Mouse (Mus musculus): Measurements from ENCODE around the gene Fxyd2. TPM values are rescaled to one million over a fixed set of nuclear protein-coding genes. Genes with fewer than 3 reads are reported as not detected.

Fxyd2 gene
- polyA plus RNA-seq, 1 experiment from 2014 or later: 0.92 TPM

DNA sequence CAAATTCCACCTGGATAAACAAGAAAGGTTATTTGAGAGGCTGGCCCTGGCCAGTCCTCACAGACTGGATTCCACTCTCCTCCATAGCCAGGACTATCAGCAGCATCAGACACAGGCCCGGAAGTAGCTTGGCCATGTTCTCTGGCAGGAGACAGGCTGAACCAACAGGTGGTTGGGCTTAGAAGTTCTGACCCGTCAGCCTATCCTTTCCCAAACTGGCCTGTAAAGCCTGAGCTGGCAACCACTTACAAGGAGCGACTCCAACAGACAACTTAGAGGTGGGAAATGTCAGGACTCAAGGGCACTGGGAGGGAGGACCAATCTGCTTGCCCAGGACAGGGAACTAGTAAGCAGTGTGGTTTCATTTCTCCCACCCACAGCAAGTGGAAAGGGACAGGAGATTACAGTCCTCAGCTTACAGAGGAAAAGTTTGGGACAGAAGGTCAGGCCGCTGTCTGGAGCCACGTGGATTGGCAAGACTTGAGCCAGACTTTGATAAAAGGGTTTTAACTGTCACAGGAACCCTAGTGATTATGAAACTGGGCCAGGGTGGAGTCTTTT lies 31.0 kb upstream of the Fxyd2 start:
- no peak overlapping the region for H3K4me2 ChIP-seq (ENCODE audit: low read length)
- H3K27ac ChIP-seq (replicated peaks in 1 of 2; ENCODE audit: control insufficient read depth in 1 of 2, insufficient read depth in 1 of 2, low read depth in 2 of 2, low read length in 2 of 2): no peak overlapping the region
- no peak for ATAC-seq (ENCODE audit: insufficient number of reproducible peaks, insufficient read depth, low FRiP score, low read depth)
- H3K36me3 ChIP-seq (ENCODE audit: control insufficient read depth, insufficient read depth, low read length): no peaks in the 10 kb centered on the region
- peaks cover 7% of the 10 kb centered on the region; the same call in 1 of the 2 replicates for H3K27me3 ChIP-seq (ENCODE audit: control insufficient read depth, insufficient read depth, low read length)
- 25% methylated on average over 5 of the region's 5 CpGs for WGBS
- no peak overlapping the region for H3K4me3 ChIP-seq (ENCODE audit: control insufficient read depth in 1 of 2, insufficient read depth in 1 of 2, low read depth in 1 of 2, low read length in 2 of 2)
- no peak overlapping the region for H3K9ac ChIP-seq (ENCODE audit: low read length)
- H3K9me3 ChIP-seq (ENCODE audit: control insufficient read depth, low read length): no peaks in the 10 kb centered on the region
- H3K4me1 ChIP-seq (ENCODE audit: control insufficient read depth in 2 of 2, insufficient read depth in 2 of 2, low read length in 2 of 2): peaks cover 14 to 19% of the 10 kb centered on the region in 2 experiments

DNA sequence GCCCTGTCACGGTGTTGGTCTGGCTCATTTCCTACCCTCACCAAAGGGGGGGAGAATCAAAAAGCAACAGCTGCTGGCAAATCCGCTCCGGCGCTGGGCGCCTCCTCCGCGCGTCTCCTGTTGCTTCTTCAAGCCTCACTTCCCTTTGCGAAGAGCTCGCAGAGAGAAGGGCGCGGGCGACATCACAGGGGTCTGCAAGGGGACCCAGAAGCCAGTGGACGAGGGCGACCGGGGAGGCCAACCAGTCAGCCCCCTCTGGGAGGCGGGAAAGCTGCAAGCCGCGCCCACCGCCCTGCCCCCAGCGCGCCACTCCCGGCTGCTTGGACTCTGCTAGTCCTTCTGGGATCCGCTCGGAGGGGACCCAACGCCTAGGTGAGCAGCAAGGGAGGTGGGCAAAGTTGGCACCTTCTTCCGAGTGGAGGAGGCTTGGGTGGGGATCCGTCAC lies 29.3 kb upstream of the Fxyd2 start, which contains the start of gene Fxyd6:
TSS of gene Fxyd6 (plus strand) at position 69 of the 445 bp plus-strand sequence.
- H3K27me3 ChIP-seq (ENCODE audit: control insufficient read depth, insufficient read depth, low read length): peaks cover 7% of the 10 kb centered on the region; the same call in 1 of the 2 replicates
- no peaks in the 10 kb centered on the region for H3K36me3 ChIP-seq (ENCODE audit: control insufficient read depth, insufficient read depth, low read length)
- H3K27ac ChIP-seq (replicated peaks in 1 of 2; ENCODE audit: control insufficient read depth in 1 of 2, insufficient read depth in 1 of 2, low read depth in 2 of 2, low read length in 2 of 2): peak within 1 kb of the TSS in 1 of 2 experiments; percentile 2; a peak in 1 of 4 replicates
- peak within 1 kb of the TSS; percentile 95 for H3K4me2 ChIP-seq (ENCODE audit: low read length)
- peak within 1 kb of the TSS; percentile 74 for H3K9ac ChIP-seq (ENCODE audit: low read length)
- H3K4me1 ChIP-seq (ENCODE audit: control insufficient read depth in 2 of 2, insufficient read depth in 2 of 2, low read length in 2 of 2): peaks cover 14 to 19% of the 10 kb centered on the region in 2 experiments
- no peaks in the 10 kb centered on the region for H3K9me3 ChIP-seq (ENCODE audit: control insufficient read depth, low read length)
- peak within 1 kb of the TSS; percentile 59 to 70 for H3K4me3 ChIP-seq (ENCODE audit: control insufficient read depth in 1 of 2, insufficient read depth in 1 of 2, low read depth in 1 of 2, low read length in 2 of 2)
- ATAC-seq (ENCODE audit: insufficient number of reproducible peaks, insufficient read depth, low FRiP score, low read depth): peak; percentile 25; the same call in 1 of the 2 replicates
- WGBS: under 1% methylated on average over 24 of the region's 28 CpGs

DNA sequence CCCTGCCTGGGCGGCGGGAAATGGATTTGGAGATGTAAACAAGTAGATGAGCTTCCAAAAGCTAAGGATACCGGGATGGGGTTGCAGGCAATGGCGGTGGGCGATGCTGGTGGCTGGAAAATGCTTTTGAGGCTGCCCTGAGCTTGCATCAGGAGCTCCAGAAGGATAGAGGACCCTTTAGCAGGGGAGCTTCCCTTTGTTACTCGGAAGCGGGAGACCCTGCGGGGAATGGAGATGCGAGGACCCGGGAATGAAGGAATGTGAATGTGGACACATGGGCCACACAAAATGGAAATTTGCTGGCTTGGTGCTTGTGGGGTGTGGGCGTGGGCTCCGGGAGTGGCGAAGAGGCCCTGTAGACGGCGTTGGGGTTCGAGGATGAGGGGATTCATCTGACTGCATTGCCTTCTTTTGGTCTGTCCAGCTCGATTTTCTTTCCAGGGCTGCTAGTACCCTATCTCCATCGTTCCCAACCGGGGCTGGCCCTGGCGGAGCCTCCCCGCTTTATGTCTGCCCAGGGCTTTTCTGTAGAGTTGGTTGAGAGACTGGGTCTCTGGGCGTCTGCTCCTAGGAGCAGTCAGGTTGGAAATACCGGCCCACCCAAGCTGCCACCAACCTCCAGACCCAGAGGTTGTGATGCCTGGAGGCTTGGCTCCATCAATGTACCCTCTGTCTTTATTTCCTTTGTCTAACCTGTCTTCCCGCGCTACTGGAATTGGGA lies 28.7 kb upstream of the Fxyd2 start:
- Histone ChIP-seq H3K36me3 (ENCODE audit: control insufficient read depth, insufficient read depth, low read length) (no peaks in the 10 kb centered on the region), H3K9ac (ENCODE audit: low read length) (peak overlapping the region; percentile 74), H3K9me3 (ENCODE audit: control insufficient read depth, low read length) (no peaks in the 10 kb centered on the region), H3K27ac (replicated peaks in 1 of 2; ENCODE audit: control insufficient read depth in 1 of 2, insufficient read depth in 1 of 2, low read depth in 2 of 2, low read length in 2 of 2) (no peak overlapping the region), H3K4me1 (ENCODE audit: control insufficient read depth in 2 of 2, insufficient read depth in 2 of 2, low read length in 2 of 2) (peaks cover 14 to 19% of the 10 kb centered on the region in 2 experiments), H3K27me3 (ENCODE audit: control insufficient read depth, insufficient read depth, low read length) (peaks cover 7% of the 10 kb centered on the region; the same call in 1 of the 2 replicates), H3K4me3 (ENCODE audit: control insufficient read depth in 1 of 2, insufficient read depth in 1 of 2, low read depth in 1 of 2, low read length in 2 of 2) (peak overlapping the region; percentile 59 to 70), H3K4me2 (ENCODE audit: low read length) (peak overlapping the region; percentile 95)
- 7% methylated on average over 25 of the region's 25 CpGs for WGBS
- no peak for ATAC-seq (ENCODE audit: insufficient number of reproducible peaks, insufficient read depth, low FRiP score, low read depth)

DNA sequence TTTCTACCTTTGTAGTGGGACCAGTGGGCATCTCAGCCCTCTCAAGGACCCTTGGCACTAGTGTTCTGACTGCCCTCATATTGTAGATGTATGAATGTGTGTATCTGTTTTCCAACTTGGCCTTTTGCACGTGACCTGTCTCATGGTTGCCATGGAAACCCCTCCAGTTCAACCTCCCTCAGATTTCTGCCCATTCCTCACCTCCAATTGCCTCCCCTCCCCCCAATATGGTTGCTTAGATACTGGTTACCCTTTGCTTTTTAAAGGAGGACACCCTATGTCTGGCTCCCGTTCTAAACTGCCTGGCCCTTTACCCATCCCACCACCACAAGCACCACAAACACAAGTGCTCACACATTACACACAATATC lies 28.1 kb upstream of the Fxyd2 start:
- no peak for ATAC-seq (ENCODE audit: insufficient number of reproducible peaks, insufficient read depth, low FRiP score, low read depth)
- Histone ChIP-seq H3K27me3 (ENCODE audit: control insufficient read depth, insufficient read depth, low read length) (peaks cover 7% of the 10 kb centered on the region; the same call in 1 of the 2 replicates), H3K36me3 (ENCODE audit: control insufficient read depth, insufficient read depth, low read length) (no peaks in the 10 kb centered on the region), H3K27ac (replicated peaks in 1 of 2; ENCODE audit: control insufficient read depth in 1 of 2, insufficient read depth in 1 of 2, low read depth in 2 of 2, low read length in 2 of 2) (no peak overlapping the region), H3K9ac (ENCODE audit: low read length) (peak overlapping the region; percentile 74; the same call in 1 of the 2 replicates), H3K9me3 (ENCODE audit: control insufficient read depth, low read length) (no peaks in the 10 kb centered on the region), H3K4me3 (ENCODE audit: control insufficient read depth in 1 of 2, insufficient read depth in 1 of 2, low read depth in 1 of 2, low read length in 2 of 2) (peak overlapping the region; percentile 59 to 70), H3K4me1 (ENCODE audit: control insufficient read depth in 2 of 2, insufficient read depth in 2 of 2, low read length in 2 of 2) (peaks cover 14 to 19% of the 10 kb centered on the region in 2 experiments), H3K4me2 (ENCODE audit: low read length) (peak overlapping the region; percentile 95)
- 61% methylated on average over 2 of the region's 2 CpGs for WGBS

DNA sequence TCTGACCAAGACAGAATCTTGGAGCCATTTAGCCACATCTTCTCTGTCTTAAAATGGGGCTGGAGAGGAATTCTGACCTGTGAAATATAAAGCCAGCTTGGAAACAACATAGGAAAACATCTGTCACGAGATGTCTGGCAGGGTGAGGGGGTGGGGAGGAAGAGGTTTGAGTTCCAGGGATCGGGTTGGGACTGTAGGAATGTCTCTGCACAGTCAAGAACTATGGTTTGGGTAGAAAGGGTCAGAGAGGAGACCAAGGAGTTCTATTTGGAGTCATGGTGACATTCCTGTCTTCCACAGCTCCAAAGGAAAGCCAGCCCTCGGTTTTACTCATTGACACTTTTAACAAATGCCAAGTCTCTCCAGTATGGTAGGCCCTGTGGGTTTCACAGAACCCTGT lies 25.6 kb upstream of the Fxyd2 start:
- no peak overlapping the region for H3K4me3 ChIP-seq (ENCODE audit: control insufficient read depth in 1 of 2, insufficient read depth in 1 of 2, low read depth in 1 of 2, low read length in 2 of 2)
- no peaks in the 10 kb centered on the region for H3K36me3 ChIP-seq (ENCODE audit: control insufficient read depth, insufficient read depth, low read length)
- H3K9me3 ChIP-seq (ENCODE audit: control insufficient read depth, low read length): no peaks in the 10 kb centered on the region
- no peak for ATAC-seq (ENCODE audit: insufficient number of reproducible peaks, insufficient read depth, low FRiP score, low read depth)
- 66% methylated on average over 3 of the region's 3 CpGs for WGBS
- no peak overlapping the region for H3K27ac ChIP-seq (replicated peaks in 1 of 2; ENCODE audit: control insufficient read depth in 1 of 2, insufficient read depth in 1 of 2, low read depth in 2 of 2, low read length in 2 of 2)
- peaks cover 7% of the 10 kb centered on the region; the same call in 1 of the 2 replicates for H3K27me3 ChIP-seq (ENCODE audit: control insufficient read depth, insufficient read depth, low read length)
- no peak overlapping the region for H3K4me2 ChIP-seq (ENCODE audit: low read length)
- H3K9ac ChIP-seq (ENCODE audit: low read length): no peak overlapping the region
- H3K4me1 ChIP-seq (ENCODE audit: control insufficient read depth in 2 of 2, insufficient read depth in 2 of 2, low read length in 2 of 2): peaks cover 5 to 9% of the 10 kb centered on the region in 2 experiments; a peak in 3 of 4 replicates

DNA sequence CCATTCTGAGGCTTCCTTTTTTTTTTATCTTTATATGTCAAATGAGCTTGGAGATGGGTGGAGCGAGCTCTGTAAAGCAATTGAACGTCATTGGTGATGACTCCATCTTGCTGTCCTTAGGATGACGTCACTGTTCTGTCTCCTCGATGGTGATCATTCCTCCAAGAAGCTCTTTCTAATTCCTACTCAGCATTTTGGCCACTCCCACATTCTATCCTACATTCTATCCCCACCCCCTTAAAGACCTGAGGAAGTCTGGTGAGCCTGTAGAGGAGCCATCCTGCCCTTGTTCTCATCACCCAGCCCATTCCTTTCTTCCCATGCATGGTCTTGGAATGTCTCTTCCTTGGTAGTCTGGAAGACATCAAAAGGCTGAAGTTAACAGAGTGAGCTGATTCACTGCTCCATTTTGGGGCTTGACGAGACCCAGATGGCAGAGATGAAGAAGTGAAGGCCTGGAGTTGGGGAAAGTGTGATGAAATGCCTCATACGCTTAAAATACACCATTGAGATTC lies 24.4 kb upstream of the Fxyd2 start:
- no peak for ATAC-seq (ENCODE audit: insufficient number of reproducible peaks, insufficient read depth, low FRiP score, low read depth)
- 85% methylated on average over 6 of the region's 6 CpGs for WGBS
- no peak overlapping the region for H3K27ac ChIP-seq (replicated peaks in 1 of 2; ENCODE audit: control insufficient read depth in 1 of 2, insufficient read depth in 1 of 2, low read depth in 2 of 2, low read length in 2 of 2)
- H3K27me3 ChIP-seq (ENCODE audit: control insufficient read depth, insufficient read depth, low read length): no peaks in the 10 kb centered on the region
- H3K9me3 ChIP-seq (ENCODE audit: control insufficient read depth, low read length): no peaks in the 10 kb centered on the region
- H3K4me2 ChIP-seq (ENCODE audit: low read length): no peak overlapping the region
- no peaks in the 10 kb centered on the region for H3K36me3 ChIP-seq (ENCODE audit: control insufficient read depth, insufficient read depth, low read length)
- peaks cover 0 to 6% of the 10 kb centered on the region in 2 experiments; a peak in 2 of 4 replicates for H3K4me1 ChIP-seq (ENCODE audit: control insufficient read depth in 2 of 2, insufficient read depth in 2 of 2, low read length in 2 of 2)
- no peak overlapping the region for H3K4me3 ChIP-seq (ENCODE audit: control insufficient read depth in 1 of 2, insufficient read depth in 1 of 2, low read depth in 1 of 2, low read length in 2 of 2)
- H3K9ac ChIP-seq (ENCODE audit: low read length): no peak overlapping the region

DNA sequence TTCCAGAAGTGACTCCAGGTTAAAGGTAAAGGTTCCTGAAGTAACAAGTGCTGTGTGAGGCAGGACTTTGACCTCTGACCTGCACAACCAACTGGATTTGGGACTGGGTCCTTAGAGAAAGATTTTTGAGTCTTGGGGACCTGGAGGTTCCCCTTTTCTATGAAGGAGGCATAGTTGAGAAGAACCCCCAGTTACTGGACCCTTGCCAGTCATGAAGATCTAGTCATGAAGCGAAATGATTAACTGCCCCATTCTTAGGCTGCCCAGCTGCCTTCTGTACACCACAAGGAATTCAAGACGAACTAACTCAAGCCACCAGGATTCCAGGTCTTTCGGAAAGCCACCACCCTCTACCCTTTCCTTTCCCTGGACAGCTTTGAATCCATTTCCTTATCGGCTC lies 23.0 kb upstream of the Fxyd2 start:
- no peaks in the 10 kb centered on the region for H3K36me3 ChIP-seq (ENCODE audit: control insufficient read depth, insufficient read depth, low read length)
- no peak for ATAC-seq (ENCODE audit: insufficient number of reproducible peaks, insufficient read depth, low FRiP score, low read depth)
- no peaks in the 10 kb centered on the region for H3K9me3 ChIP-seq (ENCODE audit: control insufficient read depth, low read length)
- no peak overlapping the region for H3K4me2 ChIP-seq (ENCODE audit: low read length)
- no peaks in the 10 kb centered on the region for H3K27me3 ChIP-seq (ENCODE audit: control insufficient read depth, insufficient read depth, low read length)
- 37% methylated on average over 4 of the region's 4 CpGs for WGBS
- H3K27ac ChIP-seq (replicated peaks in 1 of 2; ENCODE audit: control insufficient read depth in 1 of 2, insufficient read depth in 1 of 2, low read depth in 2 of 2, low read length in 2 of 2): no peak overlapping the region
- no peak overlapping the region for H3K9ac ChIP-seq (ENCODE audit: low read length)
- H3K4me1 ChIP-seq (ENCODE audit: control insufficient read depth in 2 of 2, insufficient read depth in 2 of 2, low read length in 2 of 2): peaks cover 0 to under 1% of the 10 kb centered on the region in 2 experiments; a peak in 2 of 4 replicates
- H3K4me3 ChIP-seq (ENCODE audit: control insufficient read depth in 1 of 2, insufficient read depth in 1 of 2, low read depth in 1 of 2, low read length in 2 of 2): no peak overlapping the region

All from heart, embryonic 14.5 days (tissue).